Mouse (Mus musculus): Measurements from ENCODE around the gene Nkrf.
"Not testable (repeated sequence)": the region's sequence is repeated elsewhere in the genome, so short reads cannot be mapped to it uniquely, and the experiment has no call there.

Gene Nkrf

GRCm38 (mm10) chrX:36902321-36903114, at the start of gene Nkrf:
Nkrf (minus strand) TSS chrX:36902899.
- peak; percentile 24 for DNase-seq (ENCODE audit: extremely low spot score)

- no peak for DNase-seq (ENCODE audit: extremely low spot score)
Observed at GRCm38 (mm10) chrX:36941106-36941505, 38.4 kb upstream of the Nkrf start.

- DNase-seq (ENCODE audit: extremely low spot score) = no peak
Observed at GRCm38 (mm10) chrX:36939806-36940413, 37.2 kb upstream of the Nkrf start.

GRCm38 (mm10) chrX:36935326-36935966, 32.7 kb upstream of the Nkrf start:
- DNase-seq (ENCODE audit: extremely low spot score) = no peak

- DNase-seq (ENCODE audit: extremely low spot score) = no peak
Observed at GRCm38 (mm10) chrX:36930574-36930973, 27.9 kb upstream of the Nkrf start.

GRCm38 (mm10) chrX:36929694-36930093, 27.0 kb upstream of the Nkrf start:
- no peak for DNase-seq (ENCODE audit: extremely low spot score)

GRCm38 (mm10) chrX:36928791-36929190, 26.1 kb upstream of the Nkrf start:
- no peak for DNase-seq (ENCODE audit: extremely low spot score)

- DNase-seq (ENCODE audit: extremely low spot score) = no peak
Observed at GRCm38 (mm10) chrX:36921346-36921745, 18.6 kb upstream of the Nkrf start.

- DNase-seq (ENCODE audit: extremely low spot score) = no peak
Observed at GRCm38 (mm10) chrX:36917749-36918148, 15.1 kb upstream of the Nkrf start.

- DNase-seq (ENCODE audit: extremely low spot score) = peak; percentile 39
Observed at GRCm38 (mm10) chrX:36911343-36911742, 8.6 kb upstream of the Nkrf start.

GRCm38 (mm10) chrX:36906539-36906938, 3.8 kb upstream of the Nkrf start:
- no peak for DNase-seq (ENCODE audit: extremely low spot score)

GRCm38 (mm10) chrX:36903115-36903768, 543 bp upstream of the Nkrf start:
- peak; percentile 86 for DNase-seq (ENCODE audit: extremely low spot score)

- no peak for DNase-seq (ENCODE audit: extremely low spot score)
Observed at GRCm38 (mm10) chrX:36901655-36902054, 1.0 kb downstream of the Nkrf start.

- not testable (repeated sequence) for DNase-seq (ENCODE audit: extremely low spot score)
Observed at GRCm38 (mm10) chrX:36898931-36899330, 3.8 kb downstream of the Nkrf start.

GRCm38 (mm10) chrX:36884719-36885118, 18.0 kb downstream of the Nkrf start:
- DNase-seq (ENCODE audit: extremely low spot score) = no peak

GRCm38 (mm10) chrX:36874704-36875128, 28.0 kb downstream of the Nkrf start:
- DNase-seq (ENCODE audit: extremely low spot score) = no peak

- DNase-seq (ENCODE audit: extremely low spot score) = peak; percentile 89
Observed at GRCm38 (mm10) chrX:36874178-36874696, 28.5 kb downstream of the Nkrf start.

GRCm38 (mm10) chrX:36873765-36874164, 28.9 kb downstream of the Nkrf start, which contains the start of the genes Ube2a and C330007P06Rik:
Ube2a (plus strand) TSS chrX:36873900.
C330007P06Rik (minus strand) TSS chrX:36874111.
- DNase-seq (ENCODE audit: extremely low spot score) = no peak

GRCm38 (mm10) chrX:36870372-36870771, 32.3 kb downstream of the Nkrf start:
- no peak for DNase-seq (ENCODE audit: extremely low spot score)

GRCm38 (mm10) chrX:36864609-36865328, 37.9 kb downstream of the Nkrf start:
- DNase-seq (ENCODE audit: extremely low spot score) = no peak
